Mouse (Mus musculus) kidney, postnatal 0 days (tissue): ENCODE results near the gene Anpep. TPM values are rescaled to one million over a fixed set of nuclear protein-coding genes. Genes with fewer than 3 reads are reported as not detected.

Source experiments
- ATAC-seq: fragments of 200-750 bp; cut with Nextera tagmentation; replicated peaks from 2 replicates; pipeline ENCODE4 v1.8.0; 2017; ENCODE audit warnings: low read depth, moderate number of reproducible peaks, moderate TSS enrichment, moderate library complexity; ENCODE audit not compliant: low FRiP score
- DNase-seq: peaks from one replicate; pipeline ENCODE4 v3.0.0-alpha.2; 2016; ENCODE audit warnings: low spot score
- H3K27ac ChIP-seq: fragments of 300-500 bp; sonication (generic); 2 replicates; pipeline ENCODE4 v1.5.1; 2014; ENCODE audit warnings: mild to moderate bottlenecking
- H3K27me3 ChIP-seq: fragments of 300-500 bp; sonication (generic); 2 replicates; pipeline ENCODE4 v1.6.1; 2014; ENCODE audit warnings: low read length, mixed read lengths; ENCODE audit not compliant: insufficient read depth
- H3K36me3 ChIP-seq: fragments of 300-500 bp; sonication (generic); 2 replicates; pipeline ENCODE4 v1.6.1; 2014; ENCODE audit warnings: low read length, mixed read lengths; ENCODE audit not compliant: insufficient read depth
- H3K4me1 ChIP-seq: fragments of 300-500 bp; sonication (generic); replicated peaks from 2 replicates; pipeline ENCODE4 v1.6.1; 2014; ENCODE audit warnings: antibody characterized with exemption, low read length, mixed read lengths; ENCODE audit not compliant: insufficient read depth
- H3K4me2 ChIP-seq: fragments of 300-500 bp; sonication (generic); 2 replicates; pipeline ENCODE4 v1.6.1; 2014; ENCODE audit warnings: mild to moderate bottlenecking, low read length, moderate library complexity, mixed read lengths
- H3K4me3 ChIP-seq: fragments of 300-500 bp; sonication (generic); replicated peaks from 2 replicates; pipeline ENCODE4 v1.5.1; 2014; ENCODE audit warnings: low read depth, low read length
- H3K9ac ChIP-seq: fragments of 300-500 bp; sonication (generic); 2 replicates; pipeline ENCODE4 v1.6.1; 2014; ENCODE audit warnings: low read depth, low read length
- H3K9me3 ChIP-seq: fragments of 300-500 bp; sonication (generic); replicated peaks from 2 replicates; pipeline ENCODE4 v1.6.1; 2016; ENCODE audit warnings: low read length, inconsistent platforms, mixed read lengths
- CTCF ChIP-seq: IDR thresholded peaks from 2 replicates; pipeline ENCODE4 v1.5.1; 2016; ENCODE audit warnings: antibody characterized with exemption, low read depth, mild to moderate bottlenecking, moderate library complexity
- WGBS: fragments of 180-500 bp; shearing (Covaris S2); extraction: QIAGEN DNeasy Blood & Tissue Kit; methylation state at CpG from one replicate; pipeline ENCODE4 v1.1.7; 2014; 5-methylcytosine and 5-hydroxymethylcytosine counted together
- polyA plus RNA-seq: library from polyadenylated mRNA; unstranded; fragments of >200 nt; fragmentation: Nextera tagmentation; extraction: Ambion mirVana; gene quantifications from 2 replicates; pipeline ENCODE4 v1.2.1, GENCODE M21; 2015

The Anpep gene
- polyA plus RNA-seq, 1 experiment from 2014 or later: 265 TPM

- no peaks in the 10 kb centered on the region for H3K36me3 ChIP-seq
- 37% methylated on average over 4 of the region's 4 CpGs for WGBS
- no peak for ATAC-seq
- DNase-seq: no peak
- H3K4me2 ChIP-seq: no peak overlapping the region
- no peaks in the 10 kb centered on the region for H3K9me3 ChIP-seq
- no peak overlapping the region for H3K9ac ChIP-seq
- TF ChIP-seq CTCF: no peak
- no peak overlapping the region for H3K4me3 ChIP-seq
- H3K4me1 ChIP-seq: no peaks in the 10 kb centered on the region
- no peaks in the 10 kb centered on the region for H3K27me3 ChIP-seq
- H3K27ac ChIP-seq: no peak overlapping the region
These were observed 41.3 kb downstream of the Anpep start for GRCm38 (mm10) chr7:79819515-79819914.

GRCm38 (mm10) chr7:79818321-79818720 lies 42.5 kb downstream of the Anpep start:
- DNase-seq (no peak), ATAC-seq (no peak)
- Histone ChIP-seq H3K27ac (no peak overlapping the region), H3K36me3 (no peaks in the 10 kb centered on the region), H3K4me3 (no peak overlapping the region), H3K9ac (no peak overlapping the region), H3K4me2 (no peak overlapping the region), H3K27me3 (no peaks in the 10 kb centered on the region), H3K4me1 (no peaks in the 10 kb centered on the region), H3K9me3 (no peaks in the 10 kb centered on the region)
- 12% methylated on average over 6 of the region's 6 CpGs for WGBS
- TF ChIP-seq CTCF: no peak

- 76% methylated on average over 1 of the region's 1 CpGs for WGBS
- Histone ChIP-seq H3K4me3 (no peak overlapping the region), H3K27ac (no peak overlapping the region), H3K4me1 (0 out of 2 replicates have a peak, but pooled peaks cover 3% of the 10 kb centered on the region), H3K9me3 (no peaks in the 10 kb centered on the region), H3K36me3 (no peaks in the 10 kb centered on the region), H3K9ac (no peak overlapping the region), H3K27me3 (no peaks in the 10 kb centered on the region), H3K4me2 (no peak overlapping the region)
- no peak for TF ChIP-seq CTCF
- no peak for ATAC-seq
- no peak for DNase-seq
These were observed 47.5 kb downstream of the Anpep start for GRCm38 (mm10) chr7:79813409-79813808.

GRCm38 (mm10) chr7:79810611-79811506 lies 50.0 kb downstream of the Anpep start, which contains the start of gene Mesp2:
TSS of gene Mesp2 (plus strand) at chr7:79810727.
- Histone ChIP-seq H3K4me3 (peak within 1 kb of the TSS; percentile 20; the same call in 1 of the 2 replicates), H3K36me3 (no peaks in the 10 kb centered on the region), H3K27me3 (no peaks in the 10 kb centered on the region), H3K4me2 (peak within 1 kb of the TSS; percentile 40), H3K9ac (peak within 1 kb of the TSS; percentile 36; the same call in 1 of the 2 replicates), H3K27ac (no peak within 1 kb of the TSS), H3K4me1 (0 out of 2 replicates have a peak, but pooled peaks cover 3% of the 10 kb centered on the region), H3K9me3 (no peaks in the 10 kb centered on the region)
- TF ChIP-seq CTCF: 0 out of 2 replicates have a peak, but pooled peaks have one; percentile 22
- DNase-seq: peak; percentile 74
- 12% methylated on average over 71 of the region's 71 CpGs for WGBS
- ATAC-seq: peak; percentile 48

- no peaks in the 10 kb centered on the region for H3K36me3 ChIP-seq
- no peaks in the 10 kb centered on the region for H3K9me3 ChIP-seq
- H3K4me3 ChIP-seq: no peak overlapping the region
- H3K27me3 ChIP-seq: no peaks in the 10 kb centered on the region
- no peak for ATAC-seq
- 0 out of 2 replicates have a peak, but pooled peaks cover 3% of the 10 kb centered on the region for H3K4me1 ChIP-seq
- H3K27ac ChIP-seq: no peak overlapping the region
- no peak overlapping the region for H3K4me2 ChIP-seq
- 81% methylated on average over 7 of the region's 7 CpGs for WGBS
- no peak overlapping the region for H3K9ac ChIP-seq
- DNase-seq: no peak
- TF ChIP-seq CTCF: no peak
These were observed 52.3 kb downstream of the Anpep start for GRCm38 (mm10) chr7:79808561-79808960.

GRCm38 (mm10) chr7:79803887-79804286 lies 57.0 kb downstream of the Anpep start:
- Histone ChIP-seq H3K9me3 (no peaks in the 10 kb centered on the region), H3K27ac (no peak overlapping the region), H3K9ac (no peak overlapping the region), H3K4me3 (no peak overlapping the region), H3K4me1 (no peaks in the 10 kb centered on the region; the same call in 1 of the 2 replicates), H3K4me2 (no peak overlapping the region), H3K36me3 (no peaks in the 10 kb centered on the region), H3K27me3 (no peaks in the 10 kb centered on the region)
- TF ChIP-seq CTCF: no peak
- DNase-seq (peak; percentile 22), ATAC-seq (no peak)
- WGBS: 24% methylated on average over 2 of the region's 2 CpGs
